Mouse (Mus musculus): ENCODE measurements around the gene Slit3. TPM values are rescaled to one million over a fixed set of nuclear protein-coding genes. Genes with fewer than 3 reads are reported as not detected.

The Slit3 gene
- total RNA-seq, 4 experiments from 2014 or later = 40.6 to 73.5 (median 56.6) TPM

DNA sequence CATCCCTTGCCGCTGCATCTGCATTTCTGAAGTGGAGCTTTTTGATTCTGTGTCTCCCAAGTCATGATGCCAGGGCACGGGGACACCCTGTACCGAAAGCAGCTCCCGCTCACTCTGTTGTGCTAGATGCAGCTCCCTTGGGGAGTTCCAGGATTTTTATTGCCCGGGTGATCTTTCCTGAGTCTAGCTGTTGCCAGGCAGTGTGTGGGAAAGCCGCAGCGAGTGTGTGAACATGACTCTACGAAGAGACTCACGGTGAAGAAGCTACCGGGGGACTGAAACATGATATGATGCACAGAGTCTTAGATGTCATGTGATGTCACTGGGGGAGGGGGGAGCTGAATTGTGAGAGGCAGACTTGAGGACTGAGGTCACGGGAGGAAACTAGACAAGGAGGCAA lies 518.4 kb downstream of the Slit3 start:
- no peak for DNase-seq

DNA sequence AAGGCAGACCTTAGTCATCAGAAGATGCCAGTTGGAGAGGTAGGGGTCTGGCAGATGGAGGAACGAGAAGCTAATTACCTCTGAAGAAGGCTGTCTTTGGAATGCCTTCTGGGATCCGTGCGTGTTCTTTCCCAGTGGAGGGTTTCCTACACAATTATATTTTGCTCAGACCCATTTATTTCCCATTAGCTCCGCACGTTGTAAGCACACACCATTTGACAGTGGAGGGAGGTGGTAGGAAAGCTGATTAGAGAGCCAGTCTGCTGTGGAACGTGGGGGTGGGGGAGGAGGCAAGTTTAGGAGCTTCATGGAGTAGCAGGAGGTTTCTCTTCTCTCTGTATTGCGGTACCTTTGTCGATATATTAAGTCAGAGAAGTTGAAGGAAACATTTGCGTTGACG lies 530.3 kb downstream of the Slit3 start:
- no peak for DNase-seq

DNA sequence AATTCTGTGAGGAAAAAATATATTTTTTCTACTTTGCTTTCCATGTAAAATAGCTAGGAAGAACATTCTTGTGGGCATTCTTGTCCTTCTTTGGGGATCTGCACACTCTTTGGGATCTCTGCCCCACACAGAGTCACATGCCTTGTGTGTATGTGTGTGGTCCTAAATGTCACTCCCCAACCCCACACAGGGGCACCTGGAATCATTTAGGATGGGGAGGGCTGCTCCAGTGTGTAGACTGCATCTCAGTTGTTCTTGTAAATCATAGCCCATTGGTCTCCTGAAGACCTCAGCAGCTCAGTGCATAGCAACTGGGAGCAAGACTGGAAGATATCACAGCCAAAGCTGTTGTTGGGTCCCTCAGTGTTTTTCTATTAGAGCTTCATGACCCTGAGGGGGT lies 534.8 kb downstream of the Slit3 start:
- no peak for DNase-seq

DNA sequence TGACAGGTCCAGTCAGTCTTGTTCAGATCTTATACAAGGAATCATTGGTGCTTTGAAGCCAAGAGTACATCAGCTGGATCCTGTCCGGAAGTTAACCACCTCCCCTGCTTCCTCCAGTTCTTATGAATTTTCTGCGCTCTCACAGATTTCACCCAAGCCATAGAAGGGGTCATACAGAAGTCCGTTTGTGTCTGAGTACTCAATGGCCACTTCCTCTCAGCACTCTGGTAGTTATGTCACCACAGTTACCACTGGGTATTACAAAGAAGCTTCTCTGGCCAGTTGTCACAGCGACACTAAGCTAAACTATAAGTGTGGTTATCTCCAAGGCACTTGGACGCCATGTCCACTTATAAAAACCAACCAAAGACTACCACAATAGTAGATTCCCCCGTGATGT lies 536.6 kb downstream of the Slit3 start:
- DNase-seq = no peak

DNA sequence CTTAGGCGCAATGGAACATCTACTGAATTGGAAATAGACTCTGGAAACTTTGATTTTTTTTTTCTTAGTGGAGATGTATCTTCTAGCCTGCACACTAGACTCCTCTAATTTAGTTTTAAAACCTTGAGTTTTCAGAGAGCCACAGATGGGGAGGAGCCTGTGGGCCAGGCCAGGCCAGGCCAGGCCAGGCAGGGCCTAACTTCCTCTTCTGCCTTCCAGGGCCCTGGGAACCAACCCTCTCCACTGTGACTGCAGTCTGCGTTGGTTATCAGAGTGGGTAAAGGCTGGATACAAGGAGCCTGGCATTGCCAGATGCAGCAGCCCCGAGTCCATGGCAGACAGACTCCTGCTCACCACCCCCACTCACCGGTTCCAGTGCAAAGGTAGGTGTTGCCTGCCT lies 539.9 kb downstream of the Slit3 start:
- no peak for DNase-seq

DNA sequence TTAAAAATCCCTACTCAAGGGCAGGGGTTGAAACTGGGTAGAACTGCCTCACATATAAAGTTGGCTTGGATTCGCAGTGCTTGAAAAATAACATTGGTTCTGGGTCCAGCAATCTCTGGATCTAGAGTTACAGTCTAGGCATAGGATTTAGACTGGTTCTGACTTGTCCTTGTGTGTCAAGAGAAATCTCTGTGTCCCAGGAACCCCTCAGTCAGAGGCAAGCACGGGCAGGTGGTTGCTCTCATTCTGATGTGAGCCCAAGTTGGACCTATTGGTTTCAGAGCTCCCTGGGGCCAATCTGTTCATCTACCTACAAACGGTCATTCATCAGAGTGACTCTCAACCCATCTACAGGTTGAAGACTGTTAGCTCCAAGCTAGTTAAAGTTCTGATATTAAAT lies 541.9 kb downstream of the Slit3 start:
- DNase-seq = no peak

DNA sequence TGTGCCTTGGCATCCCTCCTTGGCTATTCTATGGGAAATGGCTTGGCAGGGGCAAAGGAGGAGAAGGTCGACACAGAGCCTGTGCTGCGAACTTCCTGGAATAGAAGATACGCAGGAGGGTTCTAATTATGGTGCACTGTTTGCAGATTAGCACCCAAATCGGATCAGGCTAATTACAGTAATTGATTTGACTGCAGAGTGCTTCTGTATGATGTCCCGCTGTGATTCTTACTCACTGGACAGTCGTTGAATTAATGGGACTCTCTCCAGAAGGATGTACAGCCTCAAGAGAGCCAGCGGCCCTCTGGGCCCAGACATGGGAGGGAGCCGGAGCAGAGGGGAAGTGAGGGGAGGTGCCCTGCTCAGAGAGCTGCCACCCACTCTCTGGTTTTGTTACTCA lies 542.6 kb downstream of the Slit3 start:
- DNase-seq = no peak

DNA sequence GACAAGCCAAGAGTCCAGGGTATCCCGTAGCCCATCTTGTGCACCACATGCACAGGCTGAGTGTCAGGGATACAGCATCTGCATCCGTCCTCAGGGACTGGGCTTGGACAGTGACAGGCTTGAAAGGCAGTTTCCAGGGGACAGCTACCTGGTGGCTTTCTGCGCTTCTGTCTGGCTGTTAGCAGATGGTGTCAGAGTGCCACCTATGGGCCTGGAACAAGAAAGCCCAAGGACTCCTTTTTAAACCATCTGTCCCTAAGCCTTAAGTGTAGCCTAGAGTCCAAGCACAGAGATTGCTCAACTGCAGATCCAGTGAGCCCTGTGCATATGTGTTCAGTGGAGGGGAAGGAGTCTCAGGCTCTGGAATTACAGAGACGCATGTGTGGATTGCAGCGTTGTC lies 544.0 kb downstream of the Slit3 start:
- peak; percentile 19 for DNase-seq

DNA sequence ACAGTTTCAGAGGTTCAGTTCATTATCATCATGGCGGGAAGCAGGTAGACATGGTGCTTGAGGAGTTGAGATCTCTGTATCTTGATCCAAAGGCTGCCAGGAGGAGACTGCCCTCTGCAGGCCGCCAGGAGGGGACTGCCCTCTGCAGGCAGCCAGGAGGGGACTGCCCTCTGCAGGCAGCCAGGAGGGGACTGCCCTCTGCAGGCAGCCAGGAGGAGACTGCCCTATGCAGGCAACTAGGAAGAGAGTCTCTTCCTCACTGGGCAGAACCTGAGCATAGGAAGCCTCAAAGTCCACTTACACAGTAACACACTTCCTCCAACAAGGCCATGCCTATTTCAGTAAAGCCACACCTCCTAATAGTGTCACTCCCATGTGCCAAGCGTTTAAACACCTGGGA lies 546.4 kb downstream of the Slit3 start:
- DNase-seq = peak; percentile 16

DNA sequence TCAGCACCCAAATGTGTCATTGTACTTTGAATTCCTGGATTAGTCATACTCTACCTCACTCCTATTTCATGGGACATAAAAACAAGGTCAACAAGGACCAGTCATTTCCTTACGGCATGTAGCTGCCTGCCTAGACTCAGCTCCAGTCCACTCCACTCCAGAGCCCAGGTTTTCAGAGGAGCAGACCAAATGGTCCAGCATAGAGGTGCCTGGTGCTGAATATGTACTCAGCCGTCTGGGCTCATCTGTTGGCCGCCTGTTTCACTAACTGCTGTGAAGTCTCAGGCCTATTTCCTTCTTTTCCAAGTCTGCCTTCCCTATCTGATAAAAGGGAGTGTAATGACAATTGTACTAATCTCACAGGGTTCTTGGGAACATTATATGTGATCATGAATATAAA lies 547.1 kb downstream of the Slit3 start:
- DNase-seq = peak; percentile 60

DNA sequence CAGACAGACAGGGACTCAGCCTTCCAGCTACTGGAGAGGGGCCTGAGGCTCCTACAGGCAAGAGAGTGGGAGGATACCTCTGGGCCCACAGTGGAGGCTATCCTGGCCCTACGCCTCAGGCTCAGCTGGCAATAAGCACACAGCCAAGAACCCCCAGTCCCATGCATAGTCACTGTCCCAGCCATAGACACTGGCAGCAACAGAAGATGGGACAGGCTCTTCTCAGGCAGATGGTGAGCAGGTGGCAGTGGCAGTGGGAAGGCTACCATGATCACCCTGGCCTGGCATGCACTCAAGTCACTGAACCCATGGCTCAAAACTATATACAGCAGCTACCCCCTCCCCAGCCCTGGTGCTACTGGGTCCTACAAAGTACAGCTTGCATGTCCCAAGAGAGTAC lies 547.7 kb downstream of the Slit3 start:
- DNase-seq = no peak

DNA sequence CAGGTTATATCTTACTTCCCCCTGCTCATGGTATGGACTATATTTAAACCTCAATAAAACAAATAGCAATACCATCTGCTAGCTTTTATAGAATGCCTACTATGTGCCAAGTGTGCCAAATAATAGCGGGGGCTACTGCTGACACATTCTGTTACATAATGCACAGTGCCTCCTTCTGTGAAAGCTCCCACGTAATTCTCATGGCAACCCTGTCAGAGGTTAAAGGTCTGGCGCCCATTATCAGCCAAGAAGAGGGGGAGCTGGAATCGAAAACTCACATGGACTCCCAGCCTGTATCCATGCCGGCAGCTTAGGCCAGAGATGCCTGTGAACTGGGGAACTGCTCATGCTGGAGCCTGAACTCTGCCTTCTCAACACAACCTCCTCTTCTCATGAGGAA lies 548.5 kb downstream of the Slit3 start:
- no peak for DNase-seq

DNA sequence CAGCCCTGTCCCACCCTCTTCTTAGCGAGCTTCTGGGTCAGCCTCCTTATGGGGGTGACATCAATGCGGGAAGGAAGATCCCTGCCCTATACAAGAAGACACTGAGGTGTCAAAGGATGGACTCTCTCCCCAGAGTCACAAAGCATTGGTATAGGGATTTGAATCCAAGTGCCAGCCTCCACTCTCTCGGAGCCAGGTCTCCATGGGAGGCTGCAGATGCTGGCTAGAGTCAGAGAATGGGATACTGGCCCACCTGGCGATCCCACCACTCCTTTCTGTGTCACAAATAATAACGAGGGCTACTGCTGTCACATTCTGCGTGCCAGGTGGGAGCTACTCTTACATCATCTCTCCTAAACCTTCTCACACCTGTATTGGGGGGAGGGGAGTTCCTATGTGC lies 549.2 kb downstream of the Slit3 start:
- DNase-seq = no peak

DNA sequence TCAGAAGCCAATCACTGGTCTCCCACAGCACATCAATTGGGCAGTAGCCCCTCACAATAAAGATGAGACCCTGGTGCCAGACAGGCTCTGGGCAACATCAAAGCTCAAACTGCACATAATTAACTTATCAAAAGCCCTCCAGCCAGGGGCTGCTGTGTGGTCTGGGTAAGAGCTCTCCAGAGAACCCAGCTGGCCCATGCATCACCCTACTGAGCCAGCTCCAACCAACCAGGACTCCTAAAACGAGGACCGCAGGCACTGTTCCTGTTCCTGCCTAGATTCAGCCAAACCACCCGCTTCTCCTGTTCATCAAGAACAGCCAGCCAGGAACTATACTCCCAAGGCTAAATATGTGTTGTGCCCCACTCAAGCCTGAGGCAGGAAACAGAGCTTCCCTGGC lies 549.7 kb downstream of the Slit3 start:
- no peak for DNase-seq

DNA sequence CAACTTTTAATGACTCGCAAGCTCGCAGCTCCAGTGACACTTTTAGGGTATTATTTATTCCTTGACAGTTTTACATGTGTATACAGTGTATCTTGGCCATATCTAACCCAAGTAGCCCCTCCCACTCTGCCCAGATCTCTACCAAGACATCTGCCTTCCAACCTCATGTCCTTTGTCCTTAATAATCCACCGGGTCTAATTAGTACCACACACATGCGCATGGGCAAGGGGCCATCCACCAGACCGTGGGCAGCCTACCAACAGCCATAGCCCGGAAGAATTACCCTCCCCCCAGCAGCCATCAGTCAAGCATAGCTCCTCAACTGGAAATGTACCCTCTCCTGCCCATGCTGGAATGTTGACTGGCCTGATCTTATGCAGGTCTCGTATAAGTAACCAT lies 552.0 kb downstream of the Slit3 start:
- DNase-seq = no peak

DNA sequence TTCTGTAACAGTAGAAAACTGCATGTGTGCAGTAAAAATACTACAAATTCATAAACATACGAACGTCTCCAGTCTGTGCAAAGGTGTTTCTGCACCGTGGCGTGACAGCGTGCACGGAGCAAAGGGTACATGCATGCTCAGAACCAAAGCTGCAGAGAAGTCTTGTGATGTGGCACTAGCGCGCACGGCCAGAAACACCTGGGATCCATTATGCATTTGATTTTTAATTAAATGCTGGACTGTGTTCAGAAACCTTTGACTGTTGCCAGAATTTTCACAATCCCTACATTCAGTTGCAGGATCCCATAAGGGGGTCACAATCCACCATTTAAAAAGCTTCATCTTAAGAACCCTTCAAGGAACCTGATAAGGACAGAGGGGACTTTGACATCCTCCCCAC lies 553.2 kb downstream of the Slit3 start:
- no peak for DNase-seq

DNA sequence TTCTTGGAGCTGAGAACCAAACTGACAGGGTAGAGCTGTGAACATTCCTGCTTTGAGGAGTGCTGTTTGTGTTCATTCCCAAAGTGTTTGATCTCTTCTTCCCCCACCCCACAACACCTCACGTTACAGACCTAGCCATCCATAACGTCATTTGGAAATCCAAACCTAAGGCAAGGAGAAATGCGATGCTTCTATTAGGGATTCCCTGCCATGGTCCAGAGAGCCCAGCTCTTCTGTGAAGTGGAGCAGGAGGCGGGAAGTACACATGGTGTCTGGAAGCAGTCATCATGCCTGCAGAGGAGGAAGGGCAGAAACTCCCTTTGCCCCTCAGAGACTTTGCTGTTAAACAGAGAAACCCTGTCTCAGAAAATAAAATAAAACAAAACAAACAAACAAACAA lies 555.7 kb downstream of the Slit3 start:
- no peak for DNase-seq

DNA sequence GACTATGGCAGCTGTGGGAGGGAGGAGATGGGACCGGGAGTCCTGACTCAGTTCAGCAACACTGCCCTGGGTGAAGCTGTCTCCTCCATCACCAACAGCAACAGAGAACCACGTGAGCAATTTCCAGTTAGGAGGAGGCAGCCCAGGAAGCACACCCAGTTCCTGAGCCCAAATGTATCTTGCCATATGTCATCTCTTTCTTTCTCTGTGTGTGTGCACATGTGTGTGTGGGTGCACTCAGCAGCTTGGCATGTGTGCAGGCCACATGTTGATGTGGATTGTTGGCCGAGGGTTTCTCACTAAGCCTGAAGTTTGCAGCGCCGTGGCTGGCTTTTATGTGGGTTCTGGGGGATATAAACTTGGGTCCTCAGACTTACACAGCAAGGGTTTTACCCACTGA lies 559.0 kb downstream of the Slit3 start:
- DNase-seq = no peak

DNA sequence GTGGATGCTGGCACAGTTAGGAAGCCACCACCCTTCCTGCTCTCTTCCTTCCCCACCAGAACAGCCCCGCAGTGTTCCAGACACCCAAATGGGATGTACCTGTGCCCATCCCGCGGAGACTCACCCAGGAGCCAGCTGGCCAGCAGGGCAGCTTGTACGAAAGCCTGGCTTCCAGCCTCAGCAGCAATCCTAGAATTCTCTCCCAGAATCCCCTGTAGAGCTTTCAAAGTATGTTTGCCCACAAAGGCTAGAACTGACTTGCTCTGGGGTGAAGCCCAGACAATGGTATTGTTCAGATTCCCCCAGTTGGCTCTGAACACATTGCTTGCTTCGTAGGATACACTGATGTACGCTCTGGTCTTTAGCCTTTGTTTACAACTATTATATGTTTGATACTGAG lies 566.3 kb downstream of the Slit3 start:
- no peak for DNase-seq

DNA sequence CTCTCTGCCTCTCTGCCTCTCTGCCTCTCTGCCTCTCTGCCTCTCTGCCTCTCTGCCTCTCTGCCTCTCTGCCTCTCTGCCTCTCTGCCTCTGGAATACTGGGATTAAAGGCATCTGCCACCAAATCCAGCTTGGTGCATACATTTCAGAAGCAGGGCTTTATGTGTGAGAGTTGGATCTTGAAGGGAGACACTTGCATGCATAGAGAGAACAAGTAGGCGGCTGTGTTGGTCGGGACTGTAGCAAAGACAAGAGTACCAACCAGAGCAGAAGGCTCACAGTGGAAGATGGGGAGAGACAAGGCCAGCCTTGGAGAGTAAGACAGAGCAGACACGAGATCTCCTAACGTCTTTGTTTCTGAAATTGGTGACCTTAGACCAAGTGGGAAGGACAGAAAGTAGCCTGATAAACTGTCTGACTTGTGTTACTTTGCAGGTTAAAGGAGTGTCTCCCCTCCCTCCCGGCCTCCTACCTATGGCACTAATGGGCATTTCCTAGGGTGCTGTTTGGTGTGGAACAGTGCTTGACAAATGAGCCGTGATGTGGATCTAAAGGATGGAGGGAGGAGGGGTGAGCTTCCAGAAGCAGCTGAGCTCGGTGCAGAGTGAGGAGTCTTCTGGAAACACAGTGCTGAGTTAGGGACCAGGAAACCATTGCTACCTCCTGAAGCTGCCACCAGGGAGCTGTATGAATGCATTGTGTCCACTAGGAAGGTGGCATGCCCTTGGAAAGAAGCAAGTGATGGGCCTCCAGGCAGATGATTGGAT lies 569.7 kb downstream of the Slit3 start:
- no peak for DNase-seq

DNA sequence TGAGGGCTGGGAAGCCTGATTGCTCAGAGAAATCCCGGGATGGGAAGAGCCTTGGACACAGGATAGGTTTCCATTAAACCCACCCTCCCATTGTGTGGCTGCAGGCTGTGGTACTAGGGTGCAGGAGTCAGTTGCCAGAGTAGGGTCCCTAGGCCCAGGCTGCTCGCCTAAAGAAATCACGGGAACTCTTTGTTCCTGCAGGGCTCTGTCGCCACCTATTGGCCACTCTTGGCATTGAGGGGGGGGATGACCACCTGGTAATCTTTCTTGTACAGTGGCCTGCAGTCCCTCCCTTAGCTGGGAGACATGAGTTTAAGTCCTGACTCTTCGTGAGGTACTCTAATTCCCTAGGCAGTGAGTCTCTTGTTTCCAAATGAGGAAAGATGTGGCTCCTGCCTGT lies 572.1 kb downstream of the Slit3 start:
- DNase-seq = no peak

DNA sequence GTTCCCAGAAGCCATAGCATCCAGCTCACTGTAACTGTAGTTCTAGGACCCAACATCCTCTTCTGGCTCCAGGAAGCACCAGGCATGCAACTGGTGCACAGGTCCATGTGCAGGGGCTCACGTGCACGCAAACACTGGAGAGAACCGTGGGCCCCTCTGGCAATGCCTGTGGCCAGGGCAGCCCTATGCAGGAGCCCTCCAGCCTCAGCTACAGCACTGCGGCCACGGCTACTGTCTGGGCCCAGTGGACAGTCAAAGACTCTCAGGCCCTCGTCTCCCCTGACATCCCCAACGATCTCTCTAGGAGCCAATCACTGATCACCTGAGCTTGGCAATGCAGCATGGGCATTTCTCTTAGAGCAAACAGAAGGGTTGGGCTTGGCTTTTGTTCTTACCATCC lies 572.6 kb downstream of the Slit3 start:
- DNase-seq = no peak

DNA sequence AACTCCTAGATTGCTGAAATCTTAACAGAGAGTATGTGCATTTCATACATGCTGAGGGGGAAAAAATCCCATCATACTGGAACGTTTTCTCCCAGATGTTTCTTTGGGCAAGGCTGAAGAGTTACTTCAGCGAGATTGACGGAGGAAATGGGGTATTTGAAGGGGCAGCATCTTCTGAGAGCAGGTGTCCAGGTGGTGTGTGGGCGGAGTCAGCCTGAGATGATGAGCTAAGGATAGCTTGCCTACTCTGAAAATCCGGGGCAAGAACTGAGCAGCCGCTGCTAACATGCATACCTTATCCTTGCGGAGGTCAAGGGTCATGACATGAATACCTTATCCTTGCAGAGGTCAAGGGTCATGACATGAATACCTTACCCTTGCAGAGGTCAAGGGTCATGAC lies 576.5 kb downstream of the Slit3 start:
- DNase-seq = no peak

DNA sequence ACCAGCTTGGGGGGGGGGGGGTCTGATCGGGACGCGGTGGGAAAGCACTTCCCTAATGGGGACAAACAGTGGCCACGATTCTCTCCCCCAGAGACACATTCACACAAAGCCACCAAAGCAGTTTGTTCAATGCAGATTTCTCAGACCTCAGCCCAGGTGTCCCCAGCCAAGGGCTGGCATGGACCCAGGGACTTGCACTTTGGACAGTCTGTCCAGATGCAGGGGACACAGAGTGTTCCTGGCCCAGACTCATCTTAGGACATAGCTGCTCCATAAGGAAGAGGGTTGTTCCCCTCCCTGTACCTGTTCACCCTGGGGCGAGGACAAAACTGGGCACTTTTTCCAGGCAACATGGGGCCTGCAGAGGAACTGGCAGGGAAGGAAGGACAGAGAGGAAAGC lies 577.9 kb downstream of the Slit3 start:
- DNase-seq = no peak

DNA sequence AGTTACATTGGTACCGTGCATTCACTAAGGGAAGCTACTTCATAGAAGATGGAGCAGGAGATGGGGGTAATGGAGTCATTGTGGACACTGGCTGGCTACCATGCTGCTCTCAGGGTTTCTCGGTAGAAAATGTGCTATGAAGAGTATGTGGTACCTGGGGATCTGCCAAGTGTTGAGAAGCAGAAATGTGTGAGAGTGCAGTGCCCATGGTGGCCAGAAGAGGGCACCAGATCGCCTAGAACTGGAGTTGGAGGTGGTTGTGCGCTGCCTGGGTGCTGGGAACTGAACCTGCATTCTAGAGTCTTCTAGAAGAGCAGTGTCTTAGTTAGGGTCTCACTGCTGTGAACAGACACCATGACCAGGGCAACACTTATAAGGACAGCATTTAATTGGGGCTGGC lies 582.4 kb downstream of the Slit3 start:
- no peak for DNase-seq
